Mouse (Mus musculus) embryonic fibroblast, embryonic 13.5 days (primary cell): ENCODE data around the gene Cntnap4.

Experiments used
- CTCF ChIP-seq: IDR thresholded peaks from 2 replicates; pipeline ENCODE4 v1.5.1; 2011; ENCODE audit warnings: mild to moderate bottlenecking, control low read depth, low read length, moderate library complexity, borderline replicate concordance; ENCODE audit not compliant: insufficient read depth
- POLR2A ChIP-seq: IDR thresholded peaks from 2 replicates; pipeline ENCODE4 v1.6.1; 2011; ENCODE audit warnings: low read depth, mild to moderate bottlenecking, control low read depth, low read length, moderate library complexity

GRCm38 (mm10) chr8:112909527-112909926 is 339.7 kb downstream of the Cntnap4 start:
- TF ChIP-seq CTCF (no peak), POLR2A (no peak)
